Mouse (Mus musculus) erythroblast, adult 5-6 weeks (primary cell): Measurements from ENCODE around the gene Prm1. TPM values are rescaled to one million over a fixed set of nuclear protein-coding genes. Genes with fewer than 3 reads are reported as not detected.
"Not testable (repeated sequence)": the region's sequence is repeated elsewhere in the genome, so short reads cannot be mapped to it uniquely, and the experiment has no call there.

Experiments used
- ATAC-seq: replicated peaks from 2 replicates; pipeline ENCODE4 v1.8.0; 2016; ENCODE audit warnings: moderate number of reproducible peaks, mild to moderate bottlenecking, moderate TSS enrichment, inconsistent platforms; ENCODE audit not compliant: poor library complexity, low FRiP score, severe bottlenecking
- total RNA-seq, 2 experiments: library from RNA; stranded (forward) in 1 of 2; stranded (reverse) in 1 of 2; fragments of 150-400 nt in 1 of 2; fragments of 200-764, 138-1000 nt in 1 of 2; gene quantifications; 2 replicates each; pipeline versions ENCODE4 v1.2.3 to v1.2.4; 2015 to 2017; ENCODE audit warnings: low replicate concordance in 2 of 2

The Prm1 gene
- total RNA-seq (2015; ENCODE audit: low replicate concordance) (not detected in 2 replicates), total RNA-seq (2017; ENCODE audit: low replicate concordance) (not detected in 2 replicates)

DNA sequence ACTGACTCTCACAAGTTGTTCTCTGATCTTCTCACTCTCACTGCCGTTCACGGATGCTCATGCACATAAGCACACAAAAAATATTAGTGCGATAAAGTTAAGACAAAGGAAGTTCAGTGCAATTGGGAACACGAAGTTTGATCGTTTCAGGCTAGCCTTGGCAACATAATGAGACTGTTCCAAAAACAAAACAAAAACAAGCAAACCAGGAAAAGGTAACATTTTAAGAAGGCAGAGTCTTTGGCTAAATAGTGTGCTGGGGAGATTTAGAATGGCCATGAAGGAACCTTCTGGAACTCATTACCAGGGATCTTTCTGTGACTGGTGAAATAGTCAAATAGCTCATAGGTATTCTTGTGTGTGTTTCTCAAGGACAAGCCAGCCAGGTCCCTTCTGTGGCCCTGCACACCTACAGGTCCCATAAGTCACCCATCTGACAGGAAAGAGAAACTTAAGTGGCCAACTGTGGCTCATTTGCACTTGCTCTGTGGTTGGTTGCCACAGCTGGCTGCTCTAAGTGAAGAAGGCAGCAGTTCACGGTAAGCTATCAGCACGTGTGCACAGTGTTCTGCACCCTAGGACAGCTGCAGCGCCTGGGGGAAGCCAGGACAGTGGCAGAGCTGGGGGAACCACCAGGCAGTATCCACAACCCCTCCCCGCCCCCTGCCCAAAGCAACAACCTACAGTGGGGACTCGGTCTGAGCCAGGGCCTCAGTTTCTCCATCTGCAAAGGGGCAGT lies at the start of gene Prm1:
Gene Prm1 (minus strand): TSS at position 51 of the 739 bp plus-strand sequence.
- no peak for ATAC-seq

DNA sequence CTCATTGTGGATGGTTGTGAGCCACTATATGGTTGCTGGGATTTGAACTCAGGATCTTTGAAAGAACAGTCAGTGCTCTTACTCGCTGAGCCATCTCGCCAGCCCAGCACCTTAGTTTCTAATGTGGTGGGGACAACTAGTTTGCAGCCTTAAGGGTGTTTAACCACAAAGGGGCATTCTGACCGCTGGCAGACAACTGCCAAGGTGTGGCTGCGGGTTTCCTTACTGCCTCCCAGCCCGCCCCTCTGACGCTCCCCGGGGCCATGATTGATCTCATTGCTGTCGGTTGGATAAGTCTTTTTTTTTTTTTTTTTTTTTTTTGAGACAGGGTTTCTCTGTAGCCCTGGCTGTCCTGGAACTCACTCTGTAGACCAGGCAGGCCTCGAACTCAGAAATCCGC lies 46.6 kb upstream of the Prm1 start:
- not testable (repeated sequence) for ATAC-seq

DNA sequence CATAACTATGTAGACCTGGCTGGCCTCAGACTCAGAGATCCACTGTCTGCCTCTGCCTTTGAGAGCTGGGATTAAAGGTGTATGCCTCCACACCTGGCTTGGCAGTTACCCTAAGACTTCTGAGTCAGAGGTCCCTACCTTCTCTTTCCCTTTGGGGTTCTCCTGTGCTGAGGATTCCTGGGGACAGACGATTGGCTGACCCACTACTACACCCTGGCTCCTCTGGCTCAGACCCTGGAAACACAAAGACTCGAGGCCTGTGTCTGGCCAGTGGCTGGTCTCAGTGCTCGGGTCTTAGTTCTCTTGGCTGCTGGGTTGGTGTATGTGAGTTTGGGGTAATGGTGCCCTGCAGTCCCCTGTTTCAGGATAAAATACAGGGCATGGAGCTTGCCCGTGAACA lies 45.3 kb upstream of the Prm1 start:
- ATAC-seq: no peak

DNA sequence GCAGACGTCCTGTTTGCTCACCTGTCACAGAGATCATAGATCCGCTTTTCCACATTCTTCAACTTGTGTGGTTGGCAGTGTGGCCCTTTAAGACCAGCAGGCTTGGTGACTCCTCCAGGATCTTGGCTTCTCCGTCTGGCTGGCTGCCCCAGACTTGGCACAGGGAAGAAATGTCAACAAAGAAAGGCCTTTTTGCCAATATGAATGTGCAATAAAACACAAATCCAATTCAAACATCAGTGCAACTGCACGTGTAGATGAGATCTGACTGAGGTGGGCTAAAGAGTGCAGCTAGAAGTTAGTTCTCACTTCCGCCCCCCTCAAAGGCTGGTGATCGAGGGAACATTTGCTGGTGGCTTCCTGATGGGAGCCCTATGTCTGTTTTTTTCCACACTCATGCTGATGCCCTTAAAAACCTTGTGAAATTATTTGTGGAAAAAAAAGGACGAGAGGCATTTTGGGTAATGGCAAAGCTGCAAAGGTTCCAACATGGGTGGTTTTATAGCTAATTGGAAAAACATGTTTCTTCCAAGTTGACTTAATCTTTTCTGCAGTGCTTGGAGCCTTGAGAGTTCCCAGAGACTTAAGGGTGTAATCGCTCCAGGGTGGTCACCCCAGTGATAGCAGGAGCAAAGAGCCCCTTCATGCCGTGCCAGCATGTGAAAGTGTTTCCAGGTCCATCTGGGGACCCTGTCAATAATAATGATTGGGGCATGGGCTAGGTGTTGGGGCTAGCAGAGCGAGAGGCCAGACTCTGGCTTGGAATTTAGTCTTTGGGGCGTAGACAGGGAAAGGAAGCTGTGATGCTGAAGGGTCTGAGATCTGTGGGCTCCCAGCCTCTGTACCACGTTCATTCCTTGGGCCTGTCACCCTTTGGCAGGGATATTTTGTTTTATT lies 44.6 kb upstream of the Prm1 start:
- ATAC-seq: no peak

DNA sequence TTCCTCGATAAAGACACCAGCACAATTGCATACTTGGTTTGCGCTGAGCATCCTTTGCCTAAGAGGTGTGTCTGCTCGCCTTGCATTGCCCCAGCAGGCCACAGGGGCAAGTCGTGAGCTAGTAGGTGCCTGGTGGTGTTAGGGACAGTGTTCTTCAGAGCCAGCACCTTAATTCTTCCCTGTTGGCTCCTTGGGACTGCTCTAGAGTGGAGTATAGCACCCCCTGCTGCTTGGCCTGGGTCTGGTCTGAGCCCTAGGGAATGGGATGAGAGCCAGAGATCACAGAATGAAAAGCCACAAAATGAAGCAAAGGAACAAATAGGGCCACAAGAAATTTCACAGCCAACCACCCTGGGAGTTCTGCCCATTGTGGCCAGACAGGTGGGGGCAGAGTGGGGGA lies 40.9 kb upstream of the Prm1 start:
- ATAC-seq: no peak

DNA sequence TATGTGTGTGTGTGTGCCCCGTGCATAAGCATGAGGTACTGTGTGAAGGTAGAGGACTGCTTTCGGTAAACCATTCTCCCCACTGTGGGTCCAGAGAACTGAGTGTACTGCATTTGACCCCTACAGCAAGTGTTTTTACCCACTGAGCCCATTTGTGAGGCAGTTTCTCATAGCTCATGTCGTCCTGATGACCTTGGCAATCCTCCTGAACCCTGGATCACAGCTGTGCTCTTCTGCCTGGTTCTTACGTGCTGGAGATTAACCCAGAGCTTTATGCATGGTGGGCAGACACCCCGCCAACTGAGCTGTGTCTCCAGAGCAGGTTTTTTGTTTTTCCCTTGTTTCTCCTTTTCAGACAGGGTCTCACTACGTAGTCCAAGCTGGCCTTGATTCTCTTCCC lies 40.3 kb upstream of the Prm1 start:
- ATAC-seq: no peak

DNA sequence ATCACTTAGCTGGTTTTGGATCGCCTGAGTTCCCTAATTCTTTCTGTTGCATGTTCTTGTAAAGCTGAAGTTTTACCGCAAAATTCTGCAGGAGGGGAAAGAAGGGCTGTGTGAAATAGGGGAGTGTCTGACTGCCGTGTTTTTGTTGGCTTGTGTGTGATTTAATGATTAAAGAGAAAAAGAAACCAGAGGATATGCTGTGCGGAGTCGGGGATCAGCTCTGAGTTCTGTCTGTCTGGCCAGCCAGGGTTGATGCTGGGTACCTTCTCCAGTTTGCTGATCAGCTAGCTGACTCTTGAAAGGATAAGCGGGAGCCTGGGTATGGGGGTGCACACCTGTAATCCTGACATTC lies 38.7 kb upstream of the Prm1 start:
- no peak for ATAC-seq

DNA sequence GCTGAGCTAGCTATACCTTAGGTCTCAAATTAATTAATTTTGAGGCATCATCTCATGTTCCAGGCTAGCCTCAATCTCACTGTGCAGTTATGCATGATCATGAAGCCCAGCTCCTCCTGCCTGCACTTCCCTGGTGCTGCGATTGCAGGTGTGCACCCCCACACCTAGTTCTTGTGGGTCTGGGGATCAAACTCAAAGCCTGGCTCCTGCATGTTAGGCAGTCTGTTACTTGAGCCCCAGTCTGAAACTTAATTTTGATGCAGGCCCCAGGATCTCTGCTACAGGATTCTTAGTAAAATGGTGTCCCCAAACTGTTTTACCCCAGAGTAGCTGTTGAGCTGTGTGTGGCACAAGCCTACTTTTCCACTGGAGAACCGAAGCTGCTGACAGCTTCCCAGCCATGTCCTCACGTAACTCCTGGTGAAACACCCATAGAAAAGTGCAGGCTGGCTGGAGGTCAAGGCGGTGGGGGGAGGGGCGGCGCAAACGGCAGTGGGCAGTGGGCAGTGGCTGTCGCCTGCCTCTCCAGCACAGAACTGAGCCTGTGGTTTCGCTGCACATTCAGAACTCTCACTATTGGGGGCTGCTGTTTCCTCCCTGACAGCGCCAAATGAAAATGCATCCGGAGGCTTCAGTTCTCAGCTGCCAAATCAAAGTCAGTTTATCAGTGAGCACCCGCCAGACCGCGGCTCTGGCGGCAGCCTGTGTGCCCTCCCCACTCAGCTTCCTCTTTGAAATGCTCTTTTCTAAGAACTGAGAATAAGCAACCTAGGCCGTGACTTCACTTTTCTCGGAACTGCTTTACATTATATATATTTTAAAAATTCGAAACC lies 38.1 kb upstream of the Prm1 start:
- no peak for ATAC-seq

DNA sequence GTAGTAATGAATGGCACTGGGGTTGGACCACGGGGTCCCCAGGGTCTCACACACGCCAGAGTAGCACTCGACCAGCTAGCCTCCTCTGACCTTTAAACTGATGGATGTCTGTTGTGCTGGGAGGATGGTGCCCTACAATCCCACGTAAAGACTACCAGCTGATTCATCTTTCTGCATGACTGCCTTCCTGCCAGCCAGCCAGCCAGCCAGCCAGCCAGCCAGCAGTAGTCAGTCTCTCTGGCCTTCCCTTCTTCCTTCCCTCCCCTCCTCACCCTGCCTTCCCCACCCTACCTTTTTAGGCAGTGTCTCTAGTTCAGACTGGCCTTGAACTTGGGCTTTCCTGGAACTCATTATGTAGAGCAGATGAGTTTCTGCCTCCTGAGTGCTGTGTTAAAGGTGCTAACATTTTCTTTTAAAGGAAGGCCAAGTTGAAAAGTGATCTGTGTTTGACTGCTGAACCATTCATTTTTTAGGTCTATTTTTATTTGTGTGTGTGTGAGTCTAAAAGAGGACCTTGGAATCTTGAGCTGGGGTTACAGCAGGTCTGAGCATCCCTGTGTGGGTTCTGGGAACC lies 36.7 kb upstream of the Prm1 start:
- no peak for ATAC-seq

DNA sequence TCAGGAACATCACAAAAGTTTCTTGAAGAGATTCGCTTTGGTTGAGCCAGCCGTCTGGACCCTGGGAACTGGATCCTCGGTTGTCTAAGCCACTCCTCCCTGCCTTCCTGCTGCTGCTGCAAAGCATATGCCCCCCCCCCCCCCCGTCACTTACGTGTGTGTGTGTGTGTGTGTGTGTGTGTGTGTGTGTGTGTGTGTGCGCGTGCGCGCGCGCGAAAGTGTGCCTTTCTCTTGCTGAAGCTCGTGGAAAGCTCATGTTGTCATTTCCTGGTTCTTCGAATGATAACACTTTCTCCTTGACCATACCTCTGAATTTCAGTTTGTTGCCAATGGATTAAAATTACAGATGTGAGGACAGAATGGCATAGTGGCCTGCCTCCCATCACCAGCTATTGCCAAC lies 34.4 kb upstream of the Prm1 start:
- ATAC-seq: no peak

DNA sequence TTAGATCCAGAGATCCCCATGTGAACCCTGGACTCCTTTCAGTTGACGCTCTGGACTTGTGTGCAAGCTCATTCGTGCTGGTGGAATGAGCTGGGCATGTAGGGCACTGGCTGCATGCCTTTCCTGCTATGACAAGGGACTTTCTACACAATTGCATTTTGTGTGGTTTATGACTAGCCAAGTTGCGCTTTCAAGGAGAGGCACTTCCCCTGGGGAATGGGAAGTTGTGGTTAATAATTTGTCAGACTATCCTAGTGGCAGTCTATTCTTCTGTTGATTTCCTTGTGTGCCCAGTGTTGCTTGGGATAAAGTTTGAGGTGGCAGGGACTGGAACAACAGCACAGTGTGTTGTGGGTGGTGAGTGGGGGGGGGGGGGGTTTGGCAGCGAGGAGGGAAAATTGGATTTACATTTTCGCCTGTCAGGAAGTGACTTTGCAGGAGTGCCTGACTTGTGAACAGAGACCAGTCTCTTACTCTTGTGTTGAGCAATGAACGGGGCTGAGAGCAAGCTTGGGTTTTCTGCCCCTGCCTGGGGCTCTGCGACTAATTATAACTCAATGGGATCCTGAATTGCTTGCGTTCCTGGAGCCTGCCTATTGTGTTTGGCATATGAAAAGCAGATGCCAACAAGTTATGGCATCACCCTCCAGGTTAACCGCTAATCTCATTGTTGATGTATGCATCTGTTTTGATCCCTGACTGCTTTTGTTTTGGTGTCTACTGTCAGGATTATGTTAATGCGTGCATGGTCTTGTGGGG lies 33.0 kb upstream of the Prm1 start:
- no peak for ATAC-seq

DNA sequence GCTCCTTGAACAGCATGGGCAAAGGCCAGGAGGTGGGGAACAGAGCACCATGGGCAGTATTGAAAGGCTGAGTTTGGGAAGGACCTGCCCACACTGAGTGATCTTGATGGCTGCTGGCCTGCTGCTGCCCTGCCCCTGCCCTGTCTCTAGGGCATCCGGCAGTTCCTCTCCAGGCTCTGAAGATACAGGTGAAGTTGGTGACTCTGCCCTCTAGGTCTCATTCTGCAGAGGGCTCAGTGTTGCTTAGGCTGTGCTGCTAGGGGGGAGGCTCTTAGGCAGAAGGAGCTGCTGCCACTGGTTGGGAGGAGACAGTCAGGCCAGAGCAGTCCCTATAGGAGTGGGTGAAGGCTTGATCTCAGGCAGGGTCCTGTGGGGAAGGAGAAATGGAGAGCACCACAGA lies 32.3 kb upstream of the Prm1 start:
- no peak for ATAC-seq

DNA sequence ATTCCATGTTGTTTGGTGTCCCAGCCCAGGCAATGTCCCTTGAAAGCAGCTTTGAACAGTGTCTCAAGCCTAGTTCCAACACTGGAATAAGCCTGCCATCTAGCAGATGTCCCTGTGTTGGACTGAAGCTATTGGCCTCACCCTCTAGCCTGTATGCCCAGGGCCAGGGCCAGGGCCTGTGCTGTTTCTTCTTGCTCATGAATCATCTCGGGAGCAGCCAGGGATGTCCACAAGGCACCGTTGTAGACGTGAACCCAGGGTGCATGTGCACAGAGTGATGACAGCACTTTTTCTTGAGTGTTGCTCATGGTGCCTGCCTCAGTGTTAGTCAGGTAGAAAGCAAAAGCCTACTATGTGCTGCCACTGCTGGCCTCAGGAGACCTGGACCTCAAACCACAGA lies 31.6 kb upstream of the Prm1 start:
- ATAC-seq: no peak

DNA sequence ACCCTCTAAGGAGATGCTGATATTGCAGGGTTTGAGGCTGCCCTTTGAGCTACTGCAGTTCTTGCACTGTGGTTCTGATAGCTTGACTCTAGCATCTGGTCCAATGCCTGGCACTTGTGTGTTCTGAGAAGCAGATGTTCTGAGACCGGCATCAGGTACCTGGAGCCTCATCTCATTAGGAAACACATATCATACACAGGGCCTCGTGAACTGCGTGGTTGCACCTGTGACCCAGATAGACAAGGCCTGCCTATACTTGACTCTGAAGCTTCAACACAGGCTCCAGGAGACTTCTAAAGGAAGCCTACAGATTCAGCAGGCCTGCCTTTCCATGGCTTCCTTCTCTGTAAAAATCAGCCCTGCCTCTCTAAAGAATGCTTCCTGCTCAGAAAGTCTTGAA lies 30.7 kb upstream of the Prm1 start:
- ATAC-seq: no peak

DNA sequence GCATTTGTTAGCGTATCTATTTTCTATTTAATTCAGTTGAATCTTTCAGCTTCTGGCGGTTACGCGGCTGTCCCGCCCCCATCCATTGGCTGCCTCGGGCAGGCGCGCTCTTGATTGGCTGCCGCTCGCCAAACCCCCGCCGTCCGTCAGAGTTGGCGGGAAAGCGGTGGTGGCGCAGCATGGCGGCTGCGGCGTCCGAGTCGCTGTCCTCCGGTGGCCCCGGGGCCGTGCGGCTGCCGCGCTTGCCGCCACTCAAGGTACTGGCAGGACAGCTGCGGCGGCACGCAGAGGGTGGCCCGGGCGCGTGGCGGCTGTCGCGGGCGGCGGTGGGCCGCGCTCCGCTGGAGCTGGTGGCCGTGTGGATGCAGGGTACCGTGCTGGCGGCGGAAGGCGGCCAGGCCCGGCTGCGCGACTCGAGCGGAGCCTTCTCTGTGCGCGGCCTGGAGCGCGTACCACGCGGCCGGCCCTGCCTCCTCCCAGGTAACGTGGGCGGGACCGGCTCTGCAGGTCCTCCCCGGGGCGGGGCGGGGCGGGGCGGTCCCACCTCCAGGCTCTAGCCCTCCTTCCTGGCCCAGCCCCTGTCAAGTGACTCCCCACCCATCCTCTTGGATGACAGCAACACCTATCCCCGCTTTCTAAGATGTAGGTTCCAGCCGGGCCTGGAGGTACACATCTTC lies 29.4 kb upstream of the Prm1 start, which contains the start of gene Rmi2:
Gene Rmi2 (plus strand): TSS at position 149 of the 677 bp plus-strand sequence.
- ATAC-seq: peak; percentile 92

DNA sequence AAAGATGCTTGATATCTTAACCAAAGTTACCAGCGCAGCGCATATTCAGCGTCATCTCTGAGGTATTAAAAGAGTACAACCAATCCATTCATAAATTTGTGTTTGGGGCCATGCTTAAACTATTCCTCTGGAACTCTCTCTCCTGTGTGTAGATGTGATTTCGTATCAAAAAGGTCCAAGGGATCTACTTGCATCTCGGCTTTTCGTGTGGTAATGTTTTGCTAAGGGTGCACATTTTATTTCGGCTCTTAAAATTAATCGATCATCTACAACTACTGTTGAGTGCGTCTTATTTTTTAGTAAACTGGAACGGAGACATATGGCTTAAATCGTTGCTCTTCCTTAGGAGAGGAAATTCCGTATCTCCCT lies 28.9 kb upstream of the Prm1 start:
- ATAC-seq: 0 out of 2 replicates have a peak, but pooled peaks have one; percentile 32

DNA sequence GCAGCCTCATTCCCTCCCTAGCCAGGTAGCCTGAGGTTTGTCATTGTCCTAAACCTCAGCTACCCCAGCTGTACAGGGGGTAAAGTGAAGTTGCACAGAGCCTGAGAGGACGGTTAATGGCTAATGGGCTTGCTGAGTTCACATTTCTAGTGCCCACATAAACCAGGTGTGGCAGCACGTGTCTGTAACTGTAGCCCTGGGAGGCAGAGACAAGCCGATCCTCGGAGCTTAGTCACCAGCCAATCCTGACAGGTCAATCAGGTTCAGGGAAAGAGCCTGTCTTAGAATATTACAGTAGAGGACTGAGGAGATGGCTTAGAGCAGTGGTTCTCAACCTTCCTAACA lies 22.8 kb upstream of the Prm1 start:
- no peak for ATAC-seq

DNA sequence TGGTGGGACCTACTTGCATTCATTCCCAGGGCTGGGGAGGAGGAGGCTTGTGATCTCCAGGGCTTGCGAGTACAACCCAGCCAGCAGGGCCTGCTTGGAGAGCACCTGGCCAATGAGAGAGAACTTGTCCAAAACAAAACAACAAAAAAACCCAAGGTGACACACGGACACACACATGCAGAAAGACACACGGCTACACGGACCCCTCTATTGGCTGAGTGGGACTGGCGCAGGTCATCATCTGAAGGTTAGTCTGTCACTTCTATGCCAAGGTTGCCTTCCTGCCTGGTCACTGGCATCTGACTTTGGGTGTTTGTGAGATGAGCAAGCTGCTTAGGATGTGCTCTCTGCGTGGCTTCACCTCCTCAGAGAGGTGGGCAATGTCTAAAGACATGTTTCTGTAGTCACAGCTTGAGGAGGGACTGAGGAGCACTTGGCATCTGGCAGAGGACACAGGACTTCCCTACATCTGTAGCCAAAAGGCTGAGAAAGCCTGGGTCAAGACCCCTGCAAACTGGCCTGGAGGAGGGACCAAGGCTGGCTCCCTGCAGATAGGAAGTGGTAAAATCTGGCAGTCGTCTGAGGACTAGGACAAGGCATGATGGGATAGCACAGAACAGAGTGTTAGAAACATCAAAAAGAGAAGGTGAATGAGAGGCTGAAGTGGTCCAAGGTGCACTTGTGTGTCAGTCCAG lies 22.3 kb upstream of the Prm1 start:
- ATAC-seq: no peak
